Mouse (Mus musculus) layer of hippocampus, adult 18-20 months (tissue): ENCODE measurements at regions not wholly inside any gene's neighbourhood (a gene's known extent, or its start where the extent isn't known, plus 50 kb on each side); places are given as distances from the start of the nearest gene placed in this dataset.

Experiments
- DNase-seq, 2 experiments: peaks; one replicate each; pipeline ENCODE4 v3.0.0; 2022; ENCODE audit warnings: low spot score in 2 of 2

- no peak for DNase-seq
These were observed 74.8 kb upstream of the Stxbp5l start for GRCm38 (mm10) chr16:37459533-37459890.

DNA sequence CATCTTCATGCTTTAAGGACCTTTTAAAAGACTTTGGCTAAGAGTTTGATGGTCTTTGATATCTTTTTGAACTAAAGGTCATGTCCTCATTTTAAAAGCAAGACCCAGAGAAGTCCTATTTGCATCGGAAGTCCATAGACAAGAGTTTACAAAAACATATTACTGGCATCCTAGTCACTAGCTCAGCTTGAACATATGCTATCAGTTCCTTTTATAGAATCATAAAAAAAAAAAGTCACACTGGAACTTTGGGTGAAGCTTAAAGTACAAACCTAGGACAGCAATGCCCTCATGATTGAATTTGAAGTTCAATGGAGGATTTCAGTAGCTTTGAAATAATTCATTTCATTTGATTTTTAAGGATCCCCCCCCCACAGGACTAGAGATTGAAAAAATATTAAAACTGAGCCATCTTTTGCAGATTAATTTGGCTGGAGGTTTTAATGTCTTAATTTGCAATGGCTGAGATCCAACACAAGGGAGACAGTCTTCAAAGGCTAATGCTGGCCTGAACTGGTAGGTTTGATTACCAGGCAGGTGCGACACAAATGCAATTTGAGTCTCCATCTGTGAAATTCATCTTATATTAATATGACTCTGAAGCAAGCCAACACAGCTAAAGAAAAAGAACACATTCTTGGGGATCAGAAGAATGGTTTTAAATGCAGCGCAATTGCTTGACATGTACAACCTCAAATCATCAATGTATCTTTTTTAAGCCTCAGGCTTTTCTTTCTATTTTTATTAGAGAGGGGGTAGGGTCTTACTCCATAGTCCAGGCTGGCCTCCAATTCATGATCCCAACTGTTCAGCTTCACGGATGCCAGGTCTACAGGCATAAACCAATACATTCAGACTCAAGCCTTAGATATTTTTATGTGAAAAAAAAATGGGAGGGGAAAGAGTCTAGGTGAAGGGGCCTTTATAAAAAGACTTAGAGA lies 74.1 kb upstream of the Stxbp5l start:
- DNase-seq: no peak

DNA sequence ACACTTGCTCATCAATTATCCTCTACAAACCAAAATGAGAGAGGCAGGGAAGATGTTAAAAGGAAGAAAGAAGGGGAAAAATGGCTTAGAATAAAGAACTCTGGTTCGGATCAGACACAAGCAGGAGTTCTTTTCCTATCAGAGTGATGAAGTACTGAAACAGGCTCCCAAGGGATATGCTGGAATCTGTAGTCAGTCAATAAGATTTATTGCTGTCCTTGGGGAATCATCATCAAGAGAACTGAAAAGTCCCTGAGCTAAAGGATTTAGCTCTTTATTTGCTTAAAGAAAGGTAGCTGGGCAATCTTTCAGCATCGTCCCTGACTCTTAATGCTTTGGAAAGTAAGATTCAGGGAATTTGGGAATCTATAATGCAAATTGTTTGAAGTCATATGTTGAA lies 71.2 kb upstream of the Stxbp5l start:
- DNase-seq: no peak

- DNase-seq: peak in 1 of 2 experiments; percentile 49
These were observed 65.1 kb upstream of the Stxbp5l start for GRCm38 (mm10) chr16:37449846-37450245.

DNA sequence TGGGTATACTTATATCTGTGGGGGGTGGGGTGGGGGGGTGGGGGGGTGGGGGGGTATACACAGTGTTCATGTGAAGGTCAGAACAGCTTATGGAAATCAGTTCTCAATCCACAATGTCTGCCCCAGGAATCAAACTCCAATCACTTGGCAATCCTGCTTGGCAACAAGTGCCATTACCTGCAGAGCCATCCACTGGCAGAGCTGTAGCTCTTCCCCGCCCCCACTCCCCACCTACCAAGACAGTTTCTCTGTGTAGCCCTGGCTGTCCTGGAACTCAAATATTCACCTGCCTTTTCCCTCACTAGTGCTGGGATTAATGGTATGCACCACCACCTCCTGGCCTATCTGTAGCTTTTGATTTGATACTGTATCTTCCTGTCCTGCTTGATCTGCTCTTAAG lies 61.0 kb upstream of the Stxbp5l start:
- DNase-seq: no peak

DNA sequence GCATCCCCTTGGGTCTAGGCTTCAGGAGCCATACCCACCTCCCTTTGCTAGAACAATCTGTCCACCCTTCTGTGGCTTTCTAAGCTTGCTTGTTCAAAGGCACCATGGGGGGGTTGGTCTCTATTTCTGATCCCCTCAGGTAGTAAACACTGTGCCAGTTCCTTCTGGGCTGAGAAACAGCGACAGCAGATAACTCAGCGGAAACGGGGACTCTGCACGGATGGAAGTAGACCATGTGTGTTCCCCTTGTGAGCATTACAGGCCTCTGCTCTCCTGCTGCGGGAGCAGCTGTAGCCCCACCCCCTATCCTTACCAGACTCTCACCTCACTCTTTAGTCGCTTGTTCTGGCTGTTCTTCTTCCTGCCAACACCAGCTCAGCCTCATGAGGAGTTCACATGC lies 58.2 kb upstream of the Stxbp5l start:
- no peak for DNase-seq

GRCm38 (mm10) chr16:37442481-37442880 lies 57.7 kb upstream of the Stxbp5l start:
- peak in 1 of 2 experiments; percentile 74 for DNase-seq

DNA sequence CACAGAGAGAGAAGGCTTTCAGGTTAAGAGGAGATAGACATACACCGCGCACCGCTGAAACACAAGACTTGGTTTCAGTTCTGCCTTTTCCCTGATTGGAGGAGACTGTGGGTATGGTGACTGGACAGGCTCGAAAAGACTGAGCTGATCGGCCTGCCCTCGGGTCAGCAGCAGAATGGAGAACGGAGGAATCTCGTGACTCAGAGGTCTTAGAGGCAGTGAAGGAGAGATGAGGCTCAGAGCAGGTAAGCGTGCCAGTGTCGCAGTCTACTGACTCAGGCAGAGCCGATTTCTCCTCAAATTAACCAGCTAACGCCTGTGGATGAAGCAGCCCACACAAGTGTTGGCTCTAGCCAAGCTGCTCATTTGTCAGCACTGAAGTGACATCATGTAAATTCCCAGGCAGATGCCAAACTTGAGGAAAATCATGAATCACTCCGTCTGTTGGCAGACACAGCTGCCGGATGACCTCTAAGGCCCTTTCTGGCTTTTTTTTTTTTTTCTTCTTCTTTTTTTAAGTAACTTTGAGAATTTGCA lies 55.9 kb upstream of the Stxbp5l start:
- DNase-seq: peak; percentile 48 to 68
